In genomic region chr4:105156955-105157275, GRCm38 (mm10) we compare ENCODE assay signal across 8 mouse cellular contexts. TPM values are rescaled to one million over a fixed set of nuclear protein-coding genes. Genes with fewer than 3 reads are reported as not detected.
DNase-seq lines count a peak whose midpoint lies in the region; ATAC-seq and TF ChIP-seq lines count a peak whose summit lies in the region.

No protein-coding gene starts in this region.

- H3K27me3 ChIP-seq in kidney, postnatal 0 days (ENCODE audit: insufficient read depth, low read length): no peaks in the 10 kb centered on the region
- peaks cover 4% of the 10 kb centered on the region; the same call in 1 of the 2 replicates for H3K27me3 ChIP-seq in embryonic facial prominence, embryonic 12.5 days
- 0 out of 2 replicates have a peak, but pooled peaks cover 2% of the 10 kb centered on the region for H3K27me3 ChIP-seq in intestine, embryonic 14.5 days (replicated peaks; ENCODE audit: control insufficient read depth, insufficient read depth, low read length)
- no peaks in the 10 kb centered on the region for H3K27me3 ChIP-seq in midbrain, postnatal 0 days (ENCODE audit: insufficient read depth, low read length)

- under 1% methylated on average over 4 of the region's 4 CpGs for WGBS in kidney, postnatal 0 days
- WGBS in embryonic facial prominence, embryonic 12.5 days: 0% methylated on average over 4 of the region's 4 CpGs
- 3% methylated on average over 4 of the region's 4 CpGs for WGBS in intestine, embryonic 14.5 days
- 0% methylated on average over 4 of the region's 4 CpGs for WGBS in midbrain, postnatal 0 days

- peaks cover 9% of the 10 kb centered on the region for H3K4me1 ChIP-seq in kidney, postnatal 0 days (replicated peaks; ENCODE audit: insufficient read depth, low read length)
- H3K4me1 ChIP-seq in embryonic facial prominence, embryonic 12.5 days: peaks cover 17% of the 10 kb centered on the region
- H3K4me1 ChIP-seq in intestine, embryonic 14.5 days (replicated peaks; ENCODE audit: control insufficient read depth, insufficient read depth, low read length): peaks cover 5% of the 10 kb centered on the region
- H3K4me1 ChIP-seq in midbrain, postnatal 0 days (ENCODE audit: insufficient read depth, low read length): peaks cover 4% of the 10 kb centered on the region; the same call in 1 of the 2 replicates

- peak overlapping the region; percentile 72 for H3K4me2 ChIP-seq in kidney, postnatal 0 days (ENCODE audit: low read length)
- H3K4me2 ChIP-seq in embryonic facial prominence, embryonic 12.5 days (replicated peaks): peak overlapping the region; percentile 70; the same call in 1 of the 2 replicates
- H3K4me2 ChIP-seq in intestine, embryonic 14.5 days (ENCODE audit: low read length): peak overlapping the region; percentile 55
- peak overlapping the region; percentile 89 for H3K4me2 ChIP-seq in midbrain, postnatal 0 days (ENCODE audit: low read depth, low read length, poor library complexity, severe bottlenecking)

- no peaks in the 10 kb centered on the region for H3K9me3 ChIP-seq in kidney, postnatal 0 days (replicated peaks; ENCODE audit: low read length)
- H3K9me3 ChIP-seq in embryonic facial prominence, embryonic 12.5 days: no peaks in the 10 kb centered on the region
- no peaks in the 10 kb centered on the region for H3K9me3 ChIP-seq in intestine, embryonic 14.5 days (ENCODE audit: control insufficient read depth, low read length)
- no peaks in the 10 kb centered on the region for H3K9me3 ChIP-seq in midbrain, postnatal 0 days (ENCODE audit: low read length)

- no peak; the same call in 1 of the 2 replicates for ATAC-seq in kidney, postnatal 0 days (replicated peaks; ENCODE audit: low FRiP score, low read depth)
- no peak for ATAC-seq in embryonic facial prominence, embryonic 12.5 days (ENCODE audit: insufficient number of reproducible peaks, insufficient read depth, low FRiP score, low TSS enrichment)
- ATAC-seq in intestine, embryonic 14.5 days (replicated peaks; ENCODE audit: low FRiP score, low TSS enrichment, low read depth): no peak
- no peak for ATAC-seq in midbrain, postnatal 0 days (ENCODE audit: low FRiP score)

- no peaks in the 10 kb centered on the region for H3K36me3 ChIP-seq in kidney, postnatal 0 days (ENCODE audit: insufficient read depth, low read length)
- peaks cover 11% of the 10 kb centered on the region; the same call in 1 of the 2 replicates for H3K36me3 ChIP-seq in embryonic facial prominence, embryonic 12.5 days
- H3K36me3 ChIP-seq in intestine, embryonic 14.5 days (ENCODE audit: control insufficient read depth, insufficient read depth, low read length): peaks cover 9% of the 10 kb centered on the region; the same call in 1 of the 2 replicates
- H3K36me3 ChIP-seq in midbrain, postnatal 0 days (ENCODE audit: insufficient read depth, low read length): no peaks in the 10 kb centered on the region

- peak; percentile 70 for TF ChIP-seq CTCF in kidney, postnatal 0 days (IDR thresholded peaks at IDR 0.05; ENCODE audit: low read depth)
- peak; percentile 69 for TF ChIP-seq CTCF in midbrain, postnatal 0 days (IDR thresholded peaks at IDR 0.05)

- intact Hi-C loops in left cerebral cortex, postnatal 25 days (cut with DNase I): loop anchor here (10.0 kb wide), 1 partner anchor 1218 kb away; no protein-coding TSS in a partner anchor

- peak overlapping the region; percentile 96 for H3K4me3 ChIP-seq in kidney, postnatal 0 days (replicated peaks; ENCODE audit: low read depth, low read length)
- H3K4me3 ChIP-seq in embryonic facial prominence, embryonic 12.5 days: peak overlapping the region; percentile 93
- peak overlapping the region; percentile 70 for H3K4me3 ChIP-seq in intestine, embryonic 14.5 days (ENCODE audit: low read depth, low read length)
- peak overlapping the region; percentile 72 for H3K4me3 ChIP-seq in midbrain, postnatal 0 days (ENCODE audit: low read depth, low read length)

- peak overlapping the region; percentile 96 for H3K27ac ChIP-seq in kidney, postnatal 0 days
- peak overlapping the region; percentile 97; the same call in 1 of the 2 replicates for H3K27ac ChIP-seq in embryonic facial prominence, embryonic 12.5 days
- peak overlapping the region; percentile 95 for H3K27ac ChIP-seq in intestine, embryonic 14.5 days (ENCODE audit: low read depth)
- H3K27ac ChIP-seq in midbrain, postnatal 0 days (ENCODE audit: low read depth, low read length): peak overlapping the region; percentile 74; the same call in 1 of the 2 replicates

- DNase-seq in kidney, postnatal 0 days (ENCODE audit: low spot score): no peak
- no peak for DNase-seq in kidney, postnatal 14 days
- DNase-seq in intestine, embryonic 14.5 days (ENCODE audit: low spot score): no peak
- DNase-seq in midbrain, postnatal 0 days (ENCODE audit: low spot score): no peak
- DNase-seq in left cerebral cortex, postnatal 25 days (ENCODE audit: low spot score in 2 of 2): no peak
- DNase-seq in right cerebral cortex, adult 18-20 months: no peak
- DNase-seq in adrenal gland, adult 8-10 months: no peak

- peak overlapping the region; percentile 85; the same call in 1 of the 2 replicates for H3K9ac ChIP-seq in kidney, postnatal 0 days (ENCODE audit: low read depth, low read length)
- H3K9ac ChIP-seq in embryonic facial prominence, embryonic 12.5 days: no peak overlapping the region
- H3K9ac ChIP-seq in intestine, embryonic 14.5 days (ENCODE audit: low read length): peak overlapping the region; percentile 89
- no peak overlapping the region for H3K9ac ChIP-seq in midbrain, postnatal 0 days (replicated peaks; ENCODE audit: low read length, poor library complexity, severe bottlenecking)

RNA-seq across cellular contexts. Expression of gene Plpp3, which starts 0.2 kb away (rescaled TPM):
- polyA plus RNA-seq in kidney, postnatal 0 days (2015; fragmentation: Nextera tagmentation; extraction: Ambion mirVana): 77.4 and 79.6 TPM in 2 replicates
- polyA plus RNA-seq in embryonic facial prominence, embryonic 12.5 days (2016; fragmentation: Nextera tagmentation; extraction: Ambion mirVana): 115 TPM in 2 replicates
- 33.2 and 36.9 TPM in 2 replicates for polyA plus RNA-seq in intestine, embryonic 14.5 days (2014; fragmentation: Nextera tagmentation; extraction: Ambion mirVana)
- total RNA-seq in midbrain, postnatal 0 days (2014; rRNA removed): 121 and 148 TPM in 2 replicates
- polyA plus RNA-seq in midbrain, postnatal 0 days (2015; fragmentation: Nextera tagmentation; extraction: Ambion mirVana): 142 and 152 TPM in 2 replicates
- 100 to 1,000 TPM; 163 to 170 TPM for total RNA-seq in left cerebral cortex, postnatal 25 days (2021)
- total RNA-seq in adrenal gland, adult 8-10 months (2022): 100 to 1,000 TPM; 211 to 349 (median 255) TPM

RNA-seq across cellular contexts. Expression of gene Prkaa2, which starts 47.2 kb away (rescaled TPM):
- polyA plus RNA-seq in kidney, postnatal 0 days (2015; fragmentation: Nextera tagmentation; extraction: Ambion mirVana): 14.0 and 15.3 TPM in 2 replicates
- polyA plus RNA-seq in embryonic facial prominence, embryonic 12.5 days (2016; fragmentation: Nextera tagmentation; extraction: Ambion mirVana): 1.5 and 1.8 TPM in 2 replicates
- 2.9 and 3.3 TPM in 2 replicates for polyA plus RNA-seq in intestine, embryonic 14.5 days (2014; fragmentation: Nextera tagmentation; extraction: Ambion mirVana)
- total RNA-seq in midbrain, postnatal 0 days (2014; rRNA removed): 25.3 and 34.9 TPM in 2 replicates
- 16.1 and 18.4 TPM in 2 replicates for polyA plus RNA-seq in midbrain, postnatal 0 days (2015; fragmentation: Nextera tagmentation; extraction: Ambion mirVana)
- total RNA-seq in left cerebral cortex, postnatal 25 days (2021): 10 to 100 TPM; 31.0 to 31.6 TPM
- total RNA-seq in adrenal gland, adult 8-10 months (2022): 10 to 100 TPM in 2 of 4 experiments, 1 to 10 TPM in 2; 7.5 to 10.4 (median 9.2) TPM

Comparison
In these comparisons a context has a peak if more than half of its experiments do, and no peak if none do; other contexts are left out.
1. H3K9ac ChIP-seq: peak in kidney, postnatal 0 days (single experiment) and intestine, embryonic 14.5 days (single experiment); none in embryonic facial prominence, embryonic 12.5 days (single experiment) and midbrain, postnatal 0 days (single experiment).
2. Peak in every context shown above with its lines, with median percentiles within 50 percentile points of each other: H3K27ac ChIP-seq, H3K4me2 ChIP-seq and H3K4me3 ChIP-seq.